Mouse (Mus musculus) spleen, adult 18-20 months (tissue): ENCODE data around the gene Pacrg.

ENCODE experiments used
- DNase-seq, 2 experiments: peaks; one replicate each; pipeline ENCODE4 v3.0.0; 2022; ENCODE audit warnings: mixed read lengths in 2 of 2

Gene Pacrg

GRCm38 (mm10) chr17:10483945-10484546, 356.1 kb downstream of the Pacrg start:
- DNase-seq: no peak

DNA sequence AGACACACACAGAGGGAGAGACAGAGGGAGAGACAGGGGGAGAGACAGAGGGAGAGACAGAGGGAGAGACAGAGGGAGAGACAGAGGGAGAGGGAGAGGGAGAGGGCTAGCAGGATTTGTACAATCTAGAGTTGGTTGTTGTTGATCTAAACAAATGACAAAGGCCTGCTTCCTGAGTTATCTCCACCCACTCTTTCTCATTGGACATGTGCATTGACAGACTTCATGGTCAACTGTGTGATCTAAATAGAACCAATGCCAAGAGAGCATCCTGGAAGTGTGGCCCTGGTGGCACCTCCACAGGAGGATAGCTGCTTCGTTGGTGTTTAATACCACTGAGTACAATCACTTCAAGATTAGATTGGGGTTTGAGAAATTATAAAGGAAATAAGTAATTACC, 359.0 kb downstream of the Pacrg start:
- no peak for DNase-seq

GRCm38 (mm10) chr17:10479020-10479707, 360.9 kb downstream of the Pacrg start:
- DNase-seq: no peak

DNA sequence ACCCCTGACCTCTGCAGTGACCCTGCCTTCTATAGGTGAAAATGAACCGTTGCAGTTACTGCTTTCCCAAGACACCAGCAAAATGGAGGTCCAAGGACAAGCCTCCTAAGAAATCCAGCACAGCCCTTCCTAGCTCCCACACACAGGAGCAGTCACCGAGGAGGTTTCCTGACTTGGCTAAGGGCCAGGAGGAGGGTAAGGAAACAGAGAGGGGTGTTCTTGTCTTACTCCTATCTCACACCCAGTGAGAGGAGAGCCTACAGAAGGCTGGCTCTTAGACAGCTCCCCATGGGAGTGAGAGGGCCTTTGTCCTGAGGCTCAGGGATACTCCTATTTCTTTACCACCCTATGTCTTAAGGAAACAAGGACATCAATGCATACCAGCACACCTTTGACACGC, 361.7 kb downstream of the Pacrg start:
- no peak for DNase-seq

DNA sequence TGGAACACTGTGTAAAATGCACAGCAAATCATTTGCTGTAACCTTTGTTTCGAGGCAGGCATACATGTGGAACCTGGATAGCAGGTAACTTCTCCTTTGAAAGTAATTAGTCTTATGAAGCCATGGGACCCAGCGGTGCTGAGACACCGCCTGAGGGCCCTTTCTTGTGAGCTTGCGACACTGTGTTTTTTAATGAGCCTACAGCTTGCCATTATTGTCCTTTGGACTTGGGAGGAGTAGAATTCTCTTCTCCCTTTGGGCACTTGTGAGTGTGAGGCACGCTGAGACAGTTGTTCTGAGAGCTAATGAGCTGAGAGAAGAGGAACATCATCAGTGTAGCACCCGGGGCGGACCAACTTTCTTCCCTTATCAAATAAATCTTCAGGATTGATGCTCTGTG, 363.3 kb downstream of the Pacrg start:
- no peak for DNase-seq

DNA sequence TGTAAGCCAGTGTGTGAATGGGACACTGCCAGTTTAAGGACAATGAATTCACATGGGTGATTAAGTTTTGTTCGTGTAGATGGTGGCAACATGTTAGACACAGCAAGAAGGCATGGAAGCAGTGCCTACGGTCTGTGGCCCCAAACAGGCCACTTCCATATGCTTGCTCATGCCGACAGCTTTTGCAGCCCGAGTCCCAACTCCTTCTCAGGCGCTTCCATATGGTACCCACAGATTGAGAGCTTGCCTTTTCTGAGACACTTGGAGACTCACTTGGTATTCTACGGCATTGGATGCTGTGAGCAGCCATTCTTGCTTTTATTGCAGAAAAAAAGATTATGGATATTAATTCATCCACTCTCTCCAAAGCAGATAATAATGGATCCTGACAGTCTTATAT, 365.1 kb downstream of the Pacrg start:
- DNase-seq: no peak

DNA sequence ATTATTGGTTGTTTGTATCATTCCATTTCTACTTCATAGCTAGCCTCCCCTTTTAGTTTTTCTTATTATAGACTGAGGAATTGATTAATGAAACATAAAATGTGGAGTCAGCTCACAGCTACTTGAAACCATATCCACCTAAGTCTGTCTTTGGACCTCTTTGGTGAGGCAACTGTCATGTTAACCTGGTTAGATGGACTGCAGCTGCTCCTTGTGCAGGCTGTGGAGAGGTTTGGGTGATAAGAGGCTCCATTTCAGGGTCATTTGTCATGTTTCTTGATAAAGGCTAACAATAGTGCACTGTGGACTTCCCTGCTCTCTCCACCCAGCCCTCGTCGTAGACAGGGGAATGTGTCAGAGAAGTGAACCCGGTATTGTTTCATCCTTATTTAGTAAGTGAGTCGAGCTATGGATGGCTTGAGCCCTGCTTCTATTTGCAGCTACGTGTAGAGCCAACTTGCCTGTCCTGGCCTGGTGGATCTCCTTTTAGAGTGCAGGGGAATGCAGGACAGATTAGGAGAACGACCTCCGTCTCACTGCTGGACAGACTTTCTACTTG, 366.2 kb downstream of the Pacrg start:
- no peak for DNase-seq

DNA sequence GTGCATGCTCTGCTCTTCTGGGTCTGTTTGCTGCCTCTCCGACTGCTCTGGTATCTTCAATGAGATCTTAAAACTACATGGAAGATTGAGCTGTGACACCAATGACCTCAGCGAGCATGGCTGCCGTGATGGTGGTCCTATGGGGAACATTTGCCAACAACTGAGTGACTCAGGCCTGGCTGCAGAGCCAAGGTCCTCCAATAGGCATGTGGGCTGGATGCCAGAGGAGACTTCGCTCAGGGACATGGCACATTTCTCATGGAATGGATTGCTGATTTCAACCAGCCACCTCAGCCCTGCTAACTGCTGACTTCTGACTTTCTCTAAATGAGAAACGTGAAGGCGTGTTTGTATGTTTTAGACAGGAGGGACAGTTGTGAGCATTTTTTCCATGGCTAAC, 366.9 kb downstream of the Pacrg start:
- no peak for DNase-seq

GRCm38 (mm10) chr17:10469874-10470568, 370.1 kb downstream of the Pacrg start:
- no peak for DNase-seq

DNA sequence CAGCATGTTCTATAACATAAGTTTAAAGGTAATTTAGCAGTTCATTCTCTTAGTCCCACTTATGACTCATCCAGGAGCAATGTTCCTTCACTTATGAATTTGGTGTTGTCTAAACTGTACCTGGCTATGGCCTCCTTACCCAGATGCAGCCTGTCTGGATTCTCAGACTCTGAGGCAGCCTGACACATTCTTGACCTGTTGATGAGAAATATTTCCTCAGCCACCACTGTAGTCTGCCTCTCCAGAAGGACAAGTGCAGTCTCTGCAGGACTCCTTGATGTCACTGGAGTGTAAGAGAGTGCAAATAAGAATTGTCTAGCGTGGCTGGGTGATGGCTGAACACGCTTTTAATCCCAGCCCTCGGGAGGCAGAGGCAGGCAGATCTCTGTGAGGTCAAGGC, 373.0 kb downstream of the Pacrg start:
- DNase-seq: no peak

- no peak for DNase-seq
These were observed 374.6 kb downstream of the Pacrg start for GRCm38 (mm10) chr17:10465467-10465866.

- DNase-seq: no peak
These were observed 375.4 kb downstream of the Pacrg start for GRCm38 (mm10) chr17:10464700-10465099.

DNA sequence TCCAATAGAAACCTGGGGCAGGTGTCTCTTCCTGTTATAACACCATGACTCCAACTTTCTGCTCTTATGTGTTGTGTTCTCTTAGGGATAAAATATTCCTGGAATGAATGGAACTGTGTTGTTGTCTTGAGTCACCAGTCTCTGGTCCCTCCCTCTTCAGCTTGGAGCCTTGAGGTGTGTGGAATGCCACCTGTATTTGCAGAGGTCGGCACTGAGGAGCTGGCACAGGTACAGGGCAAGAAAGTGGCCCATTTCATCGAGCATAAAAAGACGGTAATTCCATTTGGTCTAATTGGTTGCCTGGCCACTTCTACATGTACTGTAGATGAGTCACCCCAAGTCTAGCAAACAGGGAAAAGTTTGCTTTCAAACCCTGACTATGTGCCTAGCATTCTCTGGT, 376.5 kb downstream of the Pacrg start:
- no peak for DNase-seq

DNA sequence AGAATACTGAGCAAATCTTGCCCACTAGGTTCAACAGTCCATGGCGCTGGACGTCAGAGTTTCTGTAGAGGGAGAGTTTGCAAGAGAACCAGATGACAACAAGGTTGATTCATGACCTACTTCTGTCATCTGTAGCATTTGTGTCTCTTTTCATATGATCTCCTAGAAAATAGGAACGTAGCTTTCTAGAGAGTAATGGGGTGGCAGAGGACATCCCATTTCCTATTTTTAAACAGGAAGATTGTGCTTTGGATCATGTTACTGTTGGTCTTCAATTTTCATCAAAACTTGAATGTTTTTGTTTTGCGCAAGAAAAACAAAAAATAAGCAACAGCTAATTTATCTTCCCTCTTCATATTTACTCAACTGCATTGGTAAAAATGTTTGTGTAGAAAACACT, 379.2 kb downstream of the Pacrg start:
- DNase-seq: no peak

GRCm38 (mm10) chr17:10458743-10459142, 381.4 kb downstream of the Pacrg start:
- no peak for DNase-seq

DNA sequence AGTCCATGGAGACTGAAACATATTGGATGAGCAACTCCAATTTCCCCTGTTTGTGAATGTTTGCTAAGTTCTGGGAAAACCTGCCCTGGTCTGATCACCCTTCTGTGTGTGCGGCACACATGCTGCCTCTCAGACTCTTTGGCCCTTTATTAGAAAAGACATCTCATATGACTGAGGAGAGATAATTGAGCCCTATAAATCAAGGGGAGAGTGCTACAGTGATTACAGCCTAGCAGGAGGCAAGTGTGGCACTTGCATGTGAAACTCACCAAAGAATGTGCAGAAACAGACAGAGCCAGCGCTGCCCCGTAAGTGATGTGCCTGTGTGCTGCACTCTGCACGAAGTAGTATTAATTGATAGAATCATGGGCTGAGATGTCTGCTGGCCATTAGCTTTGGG, 383.7 kb downstream of the Pacrg start:
- no peak for DNase-seq

- DNase-seq: no peak
These were observed 384.1 kb downstream of the Pacrg start for GRCm38 (mm10) chr17:10455961-10456360.

DNA sequence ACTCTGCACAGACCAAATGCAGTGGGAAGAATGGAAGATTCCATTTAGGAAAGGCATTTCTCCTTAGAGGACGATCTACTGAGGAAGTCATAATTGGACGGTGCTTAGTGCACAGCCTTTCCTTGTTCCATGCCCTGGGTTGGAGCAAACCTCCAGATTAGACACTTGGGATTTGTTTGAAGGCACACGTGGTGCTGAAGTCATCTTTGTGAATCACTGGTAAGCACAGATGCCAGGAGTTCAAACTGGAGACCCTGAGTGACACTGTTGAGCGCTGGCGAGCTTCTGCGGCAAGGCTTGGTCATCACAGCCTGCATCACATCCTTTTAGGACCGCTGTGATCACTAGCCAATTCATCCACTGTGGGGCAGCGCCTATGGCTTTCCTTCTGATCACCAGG, 385.7 kb downstream of the Pacrg start:
- DNase-seq: no peak

DNA sequence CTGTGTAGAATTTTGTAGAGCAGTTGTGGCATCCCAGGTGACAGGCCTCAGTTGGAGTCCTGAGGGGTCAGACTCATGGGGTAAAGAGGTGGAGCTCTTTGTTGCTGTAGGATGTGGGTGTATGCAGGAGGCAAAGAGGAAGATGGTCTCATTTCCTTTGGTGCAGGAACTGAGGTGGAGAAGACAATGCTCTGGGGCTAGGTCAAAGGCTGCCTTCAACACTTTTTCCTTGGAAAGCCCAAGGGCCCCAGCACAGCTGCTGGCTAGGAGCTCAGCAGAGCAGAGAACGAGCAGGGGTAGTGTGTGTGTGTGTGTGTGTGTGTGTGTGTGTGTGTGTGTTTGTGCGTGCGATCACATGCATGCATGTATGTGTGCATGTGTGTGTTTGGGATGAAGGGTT, 387.3 kb downstream of the Pacrg start:
- no peak for DNase-seq

DNA sequence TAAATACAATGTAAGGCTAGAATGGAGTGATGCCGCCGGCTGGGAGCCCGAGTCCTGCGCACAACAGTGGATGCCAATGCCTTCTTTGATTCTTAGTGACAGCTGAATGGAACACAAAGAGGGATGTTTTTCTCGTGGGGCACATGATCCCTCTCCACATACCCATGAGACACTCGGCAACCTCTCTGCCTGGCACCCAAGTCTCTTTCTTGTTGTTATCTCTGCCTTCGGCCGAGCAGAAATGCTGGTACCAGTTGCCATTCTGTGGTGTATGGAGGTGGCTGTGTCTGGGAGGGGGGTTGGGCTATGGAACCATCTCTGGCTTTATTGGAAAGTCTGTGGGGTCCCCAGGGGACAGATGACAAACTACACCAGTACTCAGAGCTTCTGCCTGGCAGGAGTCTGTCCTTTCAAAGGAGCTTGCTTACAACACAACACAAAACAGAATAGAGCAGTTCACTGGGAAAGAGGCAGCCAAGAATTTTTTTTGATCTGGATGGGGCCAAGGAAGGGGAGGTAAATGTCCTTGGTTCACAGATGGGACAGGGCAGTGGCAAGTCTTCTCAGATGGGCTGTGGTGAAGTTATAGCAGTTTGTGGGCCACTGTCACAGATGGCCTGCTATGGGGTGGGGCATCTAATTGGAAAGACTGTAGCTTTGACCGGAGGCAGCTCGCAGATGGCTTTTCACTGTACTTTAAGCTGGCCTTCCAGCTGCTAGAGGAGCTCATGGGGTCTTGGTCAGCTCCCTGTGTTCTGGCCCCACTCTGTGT, 388.6 kb downstream of the Pacrg start:
- DNase-seq: no peak

DNA sequence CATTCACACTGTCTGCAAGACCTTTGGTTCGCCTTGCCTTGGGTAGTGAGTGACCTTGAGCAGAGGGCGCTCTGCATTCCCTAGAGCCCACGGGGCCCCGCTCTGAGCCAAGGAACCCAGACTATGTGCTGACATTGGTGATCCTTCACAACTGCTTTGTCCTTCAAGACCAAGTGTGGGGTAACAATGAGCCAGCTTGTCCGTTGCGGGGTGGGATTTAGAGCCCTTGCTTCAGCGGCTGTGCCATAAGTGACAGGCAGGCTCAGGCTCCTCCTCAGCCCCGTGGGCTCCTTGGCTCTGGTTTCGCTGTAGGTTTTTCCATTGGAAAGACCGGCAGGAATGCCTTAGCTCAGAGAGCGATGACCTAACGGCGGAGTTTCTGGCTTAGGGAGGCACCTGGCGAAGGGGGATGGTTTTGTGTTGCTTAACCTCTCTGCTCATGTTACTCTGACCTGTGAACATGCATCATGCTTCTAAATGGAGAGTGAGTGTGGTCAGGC, 390.3 kb downstream of the Pacrg start:
- no peak for DNase-seq

DNA sequence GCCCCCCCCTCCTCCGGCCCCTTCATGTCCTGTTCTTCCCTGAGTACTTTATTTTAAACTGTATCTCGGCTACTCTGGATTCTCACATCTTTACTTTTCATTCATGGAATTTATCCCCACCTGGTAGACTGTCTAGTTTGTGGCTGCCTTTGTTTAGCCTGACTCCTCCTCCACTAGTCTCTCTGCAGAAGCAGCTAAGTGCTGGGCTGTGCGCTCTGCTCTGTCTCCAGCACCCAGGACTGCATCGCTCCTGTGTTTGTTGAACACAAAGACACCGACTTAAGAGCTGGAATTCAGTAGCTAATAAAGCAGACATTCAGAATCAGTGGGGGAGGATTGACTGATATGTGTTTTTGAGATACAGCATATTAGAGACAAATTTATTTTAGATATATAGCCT, 391.7 kb downstream of the Pacrg start:
- no peak for DNase-seq

DNA sequence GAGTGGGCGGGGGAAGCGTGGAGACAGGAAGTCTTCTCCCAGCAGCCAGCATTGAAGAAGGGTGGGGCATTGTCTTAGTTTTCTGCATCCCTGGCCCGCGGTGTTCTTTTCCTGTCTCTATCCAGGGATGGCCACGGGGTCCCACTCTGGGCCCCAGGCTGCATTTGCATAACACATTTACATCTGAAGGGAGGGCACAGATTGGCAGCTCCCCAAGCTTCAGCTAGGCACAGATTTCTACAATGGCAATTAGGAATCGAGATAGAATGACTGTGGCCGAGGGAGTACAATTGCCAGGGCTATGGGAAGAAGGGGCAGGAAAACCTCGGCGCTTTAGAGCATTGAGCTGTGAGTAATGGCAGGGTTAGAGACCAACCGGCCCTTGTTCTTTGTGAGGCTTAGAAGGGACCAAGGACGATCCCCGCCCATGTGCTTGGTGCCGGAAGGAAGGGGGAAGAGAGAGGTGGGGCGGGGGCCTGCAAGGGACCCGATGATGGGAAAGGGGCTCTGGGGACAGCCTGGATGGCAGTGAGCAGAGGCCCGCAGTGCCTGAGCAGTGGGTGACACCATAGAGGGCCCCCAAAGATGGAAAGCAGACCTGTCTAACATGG, 398.5 kb downstream of the Pacrg start:
- no peak for DNase-seq
